Mouse (Mus musculus) limb, embryonic 11.5 days (tissue): ENCODE data around the gene 4933411K16Rik. TPM values are rescaled to one million over a fixed set of nuclear protein-coding genes. Genes with fewer than 3 reads are reported as not detected.

Source experiments
- ATAC-seq: fragments of 200-750 bp; cut with Nextera tagmentation; 2 replicates; pipeline ENCODE4 v1.8.0; 2017; ENCODE audit warnings: low read depth; ENCODE audit not compliant: insufficient number of reproducible peaks, low FRiP score, low TSS enrichment
- DNase-seq: peaks from one replicate; pipeline ENCODE4 v3.0.0-alpha.2; 2015; ENCODE audit warnings: low spot score
- H3K27ac ChIP-seq: fragments of 300-500 bp; sonication (generic); replicated peaks from 2 replicates; pipeline ENCODE4 v1.5.1; 2014; ENCODE audit warnings: low read depth, mild to moderate bottlenecking, low read length
- H3K27me3 ChIP-seq: fragments of 300-500 bp; sonication (generic); 2 replicates; pipeline ENCODE4 v1.6.1; 2014; ENCODE audit warnings: mild to moderate bottlenecking, low read length, mixed read lengths; ENCODE audit not compliant: control insufficient read depth, insufficient read depth
- H3K36me3 ChIP-seq: fragments of 300-500 bp; sonication (generic); 2 replicates; pipeline ENCODE4 v1.6.1; 2014; ENCODE audit warnings: mild to moderate bottlenecking, low read length, moderate library complexity, mixed read lengths; ENCODE audit not compliant: control insufficient read depth, insufficient read depth
- H3K4me1 ChIP-seq: fragments of 300-500 bp; sonication (generic); 2 replicates; pipeline ENCODE4 v1.6.1; 2014; ENCODE audit warnings: low read length, mixed read lengths; ENCODE audit not compliant: control insufficient read depth, insufficient read depth
- H3K4me2 ChIP-seq: fragments of 300-500 bp; sonication (generic); 2 replicates; pipeline ENCODE4 v1.6.1; 2014; ENCODE audit warnings: low read depth, mild to moderate bottlenecking, moderate library complexity; ENCODE audit not compliant: severe bottlenecking
- H3K4me3 ChIP-seq: fragments of 300-500 bp; sonication (generic); 2 replicates; pipeline ENCODE4 v1.5.1; 2014; ENCODE audit warnings: low read depth, low read length
- H3K9ac ChIP-seq: fragments of 300-500 bp; sonication (generic); 2 replicates; pipeline ENCODE4 v1.6.1; 2014; ENCODE audit warnings: mild to moderate bottlenecking, low read length
- H3K9me3 ChIP-seq: fragments of 300-500 bp; sonication (generic); 2 replicates; pipeline ENCODE4 v1.6.1; 2016; ENCODE audit warnings: low read length; ENCODE audit not compliant: control insufficient read depth
- WGBS: fragments of 180-500 bp; shearing (Covaris S2); extraction: QIAGEN DNeasy Blood & Tissue Kit; methylation state at CpG from one replicate; pipeline ENCODE4 v1.1.7; 2014; 5-methylcytosine and 5-hydroxymethylcytosine counted together
- polyA plus RNA-seq: library from polyadenylated mRNA; unstranded; fragments of >200 nt; fragmentation: Nextera tagmentation; extraction: Ambion mirVana; gene quantifications from 2 replicates; pipeline ENCODE4 v1.2.1, GENCODE M21; 2014

The 4933411K16Rik gene
- not detected in 2 replicates for polyA plus RNA-seq

DNA sequence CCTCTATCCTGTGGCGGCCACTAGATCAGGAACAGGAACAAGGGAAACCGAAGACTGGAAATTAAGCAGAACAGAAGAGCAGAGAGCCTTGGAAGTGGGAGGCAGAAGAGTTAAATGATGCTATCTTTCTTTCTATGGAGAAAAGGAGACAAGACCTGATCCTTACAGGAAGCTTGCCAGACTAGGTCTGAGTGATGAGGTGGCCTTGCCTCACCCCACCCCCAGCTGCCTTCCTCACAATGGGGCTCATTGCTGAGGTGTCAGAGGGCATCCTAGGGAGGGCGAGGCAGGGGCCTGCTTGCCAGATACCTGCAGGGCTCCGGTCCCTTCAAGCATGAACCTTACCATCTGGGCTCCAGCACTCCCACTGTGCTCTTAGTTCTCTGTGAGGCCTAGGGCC, at the start of gene 4933411K16Rik:
TSS of gene 4933411K16Rik (plus strand) at position 301 of the 400 bp plus-strand sequence.
- WGBS: 78% methylated on average over 4 of the region's 4 CpGs
- no peaks in the 10 kb centered on the region for H3K4me1 ChIP-seq
- no peak within 1 kb of the TSS for H3K4me3 ChIP-seq
- ATAC-seq (no peak), DNase-seq (no peak)
- H3K9ac ChIP-seq: no peak within 1 kb of the TSS
- no peaks in the 10 kb centered on the region for H3K36me3 ChIP-seq
- H3K27me3 ChIP-seq: no peaks in the 10 kb centered on the region
- H3K9me3 ChIP-seq: no peaks in the 10 kb centered on the region
- H3K27ac ChIP-seq: no peak within 1 kb of the TSS
- no peak within 1 kb of the TSS for H3K4me2 ChIP-seq

DNA sequence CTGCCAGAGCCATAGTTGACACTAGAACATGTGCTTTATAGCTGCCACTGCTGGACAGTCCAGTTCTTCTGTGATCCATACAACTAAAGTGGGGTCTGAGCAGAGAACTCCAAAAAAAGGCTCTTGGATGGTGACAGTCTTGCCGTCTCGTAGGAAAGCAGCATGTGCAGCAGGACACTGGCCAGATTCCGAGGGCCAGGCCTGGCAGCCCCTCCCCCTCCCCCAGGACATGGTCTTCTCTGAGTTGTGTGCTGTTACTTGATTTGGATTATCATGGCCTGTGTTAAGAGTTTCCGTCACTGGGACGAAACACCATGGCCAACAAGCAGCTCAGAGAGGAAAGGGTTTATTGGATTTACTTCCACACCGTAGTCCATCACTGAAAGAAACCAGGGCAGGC, 47.8 kb upstream of the 4933411K16Rik start:
- H3K4me2 ChIP-seq: no peak overlapping the region
- no peak for DNase-seq
- no peak overlapping the region for H3K9ac ChIP-seq
- no peak for ATAC-seq
- H3K4me3 ChIP-seq: no peak overlapping the region
- H3K27me3 ChIP-seq: no peaks in the 10 kb centered on the region
- WGBS: 75% methylated on average over 6 of the region's 6 CpGs
- H3K4me1 ChIP-seq: peaks cover 19% of the 10 kb centered on the region
- no peaks in the 10 kb centered on the region for H3K9me3 ChIP-seq
- no peak overlapping the region for H3K27ac ChIP-seq
- H3K36me3 ChIP-seq: no peaks in the 10 kb centered on the region

DNA sequence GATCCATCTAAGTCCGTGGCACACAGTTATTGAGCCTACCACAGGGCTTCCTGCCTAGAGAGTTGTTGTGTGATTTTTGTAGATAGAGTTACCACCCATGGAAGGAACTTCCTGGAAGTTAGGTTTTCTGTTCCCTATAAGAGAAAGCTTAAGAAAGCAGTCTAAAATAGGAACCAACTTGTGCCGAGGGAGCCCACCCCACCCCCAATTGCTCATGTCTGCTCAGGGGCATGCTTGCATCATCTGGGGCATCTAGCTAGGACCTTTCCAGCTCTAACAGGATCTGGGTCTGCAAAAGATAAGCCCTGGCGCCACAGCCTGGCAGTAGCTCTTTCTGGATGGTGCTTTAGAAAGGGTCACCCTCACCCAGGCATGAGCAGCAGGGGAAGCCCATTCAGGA, 46.4 kb upstream of the 4933411K16Rik start:
- DNase-seq: no peak
- 84% methylated on average over 3 of the region's 3 CpGs for WGBS
- H3K4me2 ChIP-seq: no peak overlapping the region
- ATAC-seq: no peak
- H3K9me3 ChIP-seq: no peaks in the 10 kb centered on the region
- no peak overlapping the region for H3K9ac ChIP-seq
- no peaks in the 10 kb centered on the region for H3K36me3 ChIP-seq
- no peak overlapping the region for H3K27ac ChIP-seq
- no peaks in the 10 kb centered on the region for H3K27me3 ChIP-seq
- H3K4me3 ChIP-seq: no peak overlapping the region
- peaks cover 16% of the 10 kb centered on the region for H3K4me1 ChIP-seq

DNA sequence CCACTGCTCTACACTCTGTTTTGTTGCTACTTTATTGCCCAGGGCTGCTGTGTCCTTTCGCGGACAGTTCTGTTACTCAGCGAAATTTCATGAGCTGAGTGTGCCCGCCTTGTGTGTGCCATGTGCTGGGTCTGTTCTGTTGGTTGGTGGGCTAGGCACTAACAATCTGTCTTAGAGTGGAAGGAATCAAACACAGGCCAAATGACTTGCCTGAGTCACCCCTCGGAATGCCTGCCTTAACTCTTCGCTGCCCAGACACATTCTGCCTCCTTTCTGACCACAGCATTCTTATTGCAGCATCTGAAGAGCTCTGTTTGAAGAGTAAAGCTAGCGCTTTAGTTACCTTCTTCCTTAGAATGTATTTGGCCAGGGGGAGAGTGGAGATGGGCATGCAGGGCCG, 45.5 kb upstream of the 4933411K16Rik start:
- H3K36me3 ChIP-seq: no peaks in the 10 kb centered on the region
- ATAC-seq: no peak
- H3K4me3 ChIP-seq: no peak overlapping the region
- H3K4me2 ChIP-seq: no peak overlapping the region
- H3K27me3 ChIP-seq: no peaks in the 10 kb centered on the region
- H3K4me1 ChIP-seq: peaks cover 7% of the 10 kb centered on the region; the same call in 1 of the 2 replicates
- H3K27ac ChIP-seq: no peak overlapping the region
- no peaks in the 10 kb centered on the region for H3K9me3 ChIP-seq
- DNase-seq: no peak
- no peak overlapping the region for H3K9ac ChIP-seq
- 45% methylated on average over 8 of the region's 8 CpGs for WGBS

DNA sequence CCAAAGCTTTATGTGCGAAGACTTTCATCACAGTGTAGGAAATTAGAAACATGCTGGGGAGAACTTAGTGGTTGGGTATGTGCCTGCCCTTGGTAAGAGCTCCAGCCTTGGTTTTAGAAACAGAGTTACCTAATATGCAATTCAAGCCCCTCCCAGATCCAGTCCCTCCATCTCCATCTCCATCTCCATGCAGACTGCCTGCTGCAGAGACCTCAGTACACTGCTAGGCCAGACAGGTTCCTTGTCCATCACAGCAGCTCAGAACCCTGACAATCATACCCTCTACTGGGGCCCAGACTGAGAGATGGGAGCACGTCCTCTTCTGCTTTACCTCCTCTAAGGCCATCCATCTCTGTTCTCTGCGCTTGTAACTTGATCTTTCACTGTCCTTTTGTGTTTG, 43.5 kb upstream of the 4933411K16Rik start:
- Histone ChIP-seq H3K4me2 (no peak overlapping the region), H3K27me3 (no peaks in the 10 kb centered on the region), H3K27ac (no peak overlapping the region), H3K36me3 (no peaks in the 10 kb centered on the region), H3K4me1 (peaks cover 7% of the 10 kb centered on the region; the same call in 1 of the 2 replicates), H3K9ac (no peak overlapping the region), H3K9me3 (no peaks in the 10 kb centered on the region), H3K4me3 (no peak overlapping the region)
- ATAC-seq (no peak), DNase-seq (no peak)
- WGBS: 56% methylated on average over 3 of the region's 3 CpGs

DNA sequence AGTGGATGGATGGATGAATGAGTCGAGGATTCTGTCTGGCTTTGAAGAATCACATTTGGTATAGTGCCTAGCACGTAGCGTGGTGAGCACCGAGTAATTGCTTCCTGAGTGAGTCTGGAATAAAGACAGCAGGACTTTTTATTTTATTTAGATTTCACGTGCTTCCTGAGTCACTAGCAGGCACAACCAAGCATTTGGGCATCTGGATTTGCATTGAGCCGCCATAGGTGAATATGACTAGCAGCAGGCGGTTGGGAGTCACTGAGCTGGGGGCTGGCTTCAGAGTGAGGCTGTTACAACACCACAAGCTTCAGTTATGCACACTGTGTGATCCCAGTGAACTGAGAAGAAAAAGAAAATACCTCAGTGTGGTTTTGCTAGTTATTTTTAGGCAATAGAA, 43.0 kb upstream of the 4933411K16Rik start:
- Histone ChIP-seq H3K4me3 (no peak overlapping the region), H3K27me3 (no peaks in the 10 kb centered on the region), H3K4me1 (peaks cover 7% of the 10 kb centered on the region; the same call in 1 of the 2 replicates), H3K4me2 (no peak overlapping the region), H3K9me3 (no peaks in the 10 kb centered on the region), H3K27ac (no peak overlapping the region), H3K36me3 (no peaks in the 10 kb centered on the region), H3K9ac (no peak overlapping the region)
- DNase-seq (no peak), ATAC-seq (no peak)
- WGBS: 48% methylated on average over 7 of the region's 7 CpGs

DNA sequence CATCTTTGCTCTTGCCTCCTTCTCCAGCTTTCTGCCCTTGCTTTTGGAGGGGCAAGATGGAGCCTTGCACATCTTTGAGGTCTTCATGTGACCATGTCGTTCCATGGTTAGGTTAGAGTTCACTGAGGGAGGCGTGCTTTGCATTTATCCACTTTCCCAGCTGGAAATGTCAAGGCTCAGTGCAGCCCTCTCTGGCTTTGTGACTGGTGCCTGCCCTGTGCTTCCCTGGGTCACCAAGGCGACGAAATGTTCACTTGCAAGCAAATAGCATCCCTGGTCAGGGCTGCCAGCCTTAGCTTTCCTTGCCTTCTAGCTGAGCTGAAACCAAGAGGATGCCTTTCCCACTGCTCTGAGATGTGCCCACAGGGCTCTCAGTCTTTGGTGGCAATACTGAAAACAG, 41.6 kb upstream of the 4933411K16Rik start:
- Histone ChIP-seq H3K27ac (no peak overlapping the region), H3K4me3 (no peak overlapping the region), H3K9me3 (no peaks in the 10 kb centered on the region), H3K9ac (no peak overlapping the region), H3K27me3 (no peaks in the 10 kb centered on the region), H3K36me3 (no peaks in the 10 kb centered on the region), H3K4me1 (peaks cover 7% of the 10 kb centered on the region; the same call in 1 of the 2 replicates), H3K4me2 (no peak overlapping the region)
- WGBS: 66% methylated on average over 4 of the region's 4 CpGs
- ATAC-seq (no peak), DNase-seq (no peak)

DNA sequence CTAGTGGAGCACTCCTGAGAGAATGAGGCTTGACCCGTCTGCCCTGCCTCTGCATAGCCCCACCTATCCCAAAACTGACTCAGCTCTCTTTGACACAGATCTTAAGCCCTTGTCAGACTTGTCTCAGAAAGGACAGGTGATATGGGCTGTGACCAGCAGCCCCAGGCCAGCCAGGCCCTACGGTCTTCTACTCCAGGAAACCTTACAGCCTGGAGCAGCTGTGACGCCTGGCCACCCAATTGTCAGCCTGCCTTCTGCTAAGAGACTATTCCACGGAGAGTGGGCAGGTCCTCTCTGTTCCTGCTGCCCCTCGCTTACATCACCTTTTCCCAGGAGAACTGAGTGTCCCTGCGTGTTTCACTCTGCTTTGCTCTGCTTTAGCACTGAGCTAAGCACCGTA, 40.9 kb upstream of the 4933411K16Rik start:
- Histone ChIP-seq H3K9ac (no peak overlapping the region), H3K4me1 (peaks cover 3% of the 10 kb centered on the region; the same call in 1 of the 2 replicates), H3K4me3 (no peak overlapping the region), H3K4me2 (no peak overlapping the region), H3K9me3 (no peaks in the 10 kb centered on the region), H3K36me3 (no peaks in the 10 kb centered on the region), H3K27ac (no peak overlapping the region), H3K27me3 (no peaks in the 10 kb centered on the region)
- 81% methylated on average over 7 of the region's 7 CpGs for WGBS
- no peak for ATAC-seq
- no peak for DNase-seq

DNA sequence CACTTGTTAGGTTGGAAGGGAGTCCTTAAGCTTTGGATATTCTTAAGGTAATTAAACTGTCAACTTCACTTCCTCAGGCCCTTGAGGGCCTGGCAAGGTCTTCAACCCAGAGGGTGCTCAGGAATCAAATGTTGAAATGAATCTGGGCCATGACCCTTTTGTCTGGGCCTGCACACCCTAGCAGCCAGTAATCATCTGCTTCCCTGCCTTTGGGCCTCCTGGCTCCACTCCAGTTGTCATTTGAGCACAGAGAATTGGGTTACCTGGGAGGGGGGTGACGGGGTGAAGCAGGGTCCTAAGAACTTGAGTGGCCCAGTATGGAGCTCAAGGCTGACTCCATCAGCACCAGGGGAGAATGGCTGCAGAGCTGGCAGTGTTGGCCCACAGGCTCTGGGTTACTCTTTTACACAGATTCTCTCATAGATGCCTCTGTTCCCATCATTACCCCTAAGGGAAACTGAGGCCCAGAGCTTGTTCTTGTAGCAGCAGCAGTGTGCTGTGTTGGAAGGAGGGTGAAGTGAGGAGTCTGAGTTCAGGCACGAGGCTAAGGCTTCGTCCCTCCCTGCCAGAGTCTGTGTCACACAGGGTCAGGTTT, 37.7 kb upstream of the 4933411K16Rik start:
- Histone ChIP-seq H3K4me2 (no peak overlapping the region), H3K4me1 (peaks cover 10% of the 10 kb centered on the region), H3K4me3 (no peak overlapping the region), H3K27me3 (no peaks in the 10 kb centered on the region), H3K36me3 (no peaks in the 10 kb centered on the region), H3K9ac (no peak overlapping the region), H3K27ac (no peak overlapping the region), H3K9me3 (no peaks in the 10 kb centered on the region)
- ATAC-seq: no peak
- no peak for DNase-seq
- 75% methylated on average over 3 of the region's 3 CpGs for WGBS
